Mouse (Mus musculus): ENCODE measurements at regions not wholly inside any gene's neighbourhood (a gene's known extent, or its start where the extent isn't known, plus 50 kb on each side); places are given as distances from the start of the nearest gene placed in this dataset.

DNA sequence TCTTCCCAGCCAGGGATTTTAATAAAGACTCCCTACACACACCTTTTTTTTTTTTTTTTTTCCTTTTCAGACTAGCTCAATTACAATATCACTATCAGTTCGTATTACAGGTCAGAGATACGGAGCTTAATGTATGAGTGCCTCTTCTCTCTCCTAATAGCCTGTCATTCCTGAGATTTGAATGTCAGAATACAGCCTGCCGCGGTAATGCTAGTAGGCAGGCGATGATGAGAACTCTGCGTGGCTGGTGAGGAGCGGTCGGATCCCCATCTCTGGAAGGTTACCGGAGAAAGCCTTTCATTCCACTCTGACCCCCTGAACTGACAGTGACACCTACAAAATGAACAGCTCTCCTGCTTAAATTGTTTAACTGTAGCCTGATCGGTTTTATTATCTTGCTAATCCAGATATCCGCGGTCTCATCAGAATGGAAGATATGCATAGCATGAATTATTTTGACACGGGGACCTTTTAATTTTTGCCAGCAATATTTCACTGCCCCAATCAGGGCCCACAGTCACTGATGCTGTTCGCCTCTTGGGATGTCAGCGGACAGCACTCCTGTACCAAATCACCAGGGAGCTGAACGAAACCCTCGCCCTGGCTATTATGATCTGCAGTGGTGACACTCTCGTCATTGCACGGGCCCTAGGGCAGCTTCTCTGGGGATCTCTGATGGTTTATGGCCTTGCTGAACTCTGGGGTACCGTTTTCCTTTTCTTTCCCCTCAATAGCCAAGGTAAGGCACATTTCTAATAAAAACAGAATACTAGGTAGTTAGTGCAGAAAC is 690.9 kb downstream of the 1700064H15Rik start:
- H3K4me1 ChIP-seq = no peaks in the 10 kb centered on the region

DNA sequence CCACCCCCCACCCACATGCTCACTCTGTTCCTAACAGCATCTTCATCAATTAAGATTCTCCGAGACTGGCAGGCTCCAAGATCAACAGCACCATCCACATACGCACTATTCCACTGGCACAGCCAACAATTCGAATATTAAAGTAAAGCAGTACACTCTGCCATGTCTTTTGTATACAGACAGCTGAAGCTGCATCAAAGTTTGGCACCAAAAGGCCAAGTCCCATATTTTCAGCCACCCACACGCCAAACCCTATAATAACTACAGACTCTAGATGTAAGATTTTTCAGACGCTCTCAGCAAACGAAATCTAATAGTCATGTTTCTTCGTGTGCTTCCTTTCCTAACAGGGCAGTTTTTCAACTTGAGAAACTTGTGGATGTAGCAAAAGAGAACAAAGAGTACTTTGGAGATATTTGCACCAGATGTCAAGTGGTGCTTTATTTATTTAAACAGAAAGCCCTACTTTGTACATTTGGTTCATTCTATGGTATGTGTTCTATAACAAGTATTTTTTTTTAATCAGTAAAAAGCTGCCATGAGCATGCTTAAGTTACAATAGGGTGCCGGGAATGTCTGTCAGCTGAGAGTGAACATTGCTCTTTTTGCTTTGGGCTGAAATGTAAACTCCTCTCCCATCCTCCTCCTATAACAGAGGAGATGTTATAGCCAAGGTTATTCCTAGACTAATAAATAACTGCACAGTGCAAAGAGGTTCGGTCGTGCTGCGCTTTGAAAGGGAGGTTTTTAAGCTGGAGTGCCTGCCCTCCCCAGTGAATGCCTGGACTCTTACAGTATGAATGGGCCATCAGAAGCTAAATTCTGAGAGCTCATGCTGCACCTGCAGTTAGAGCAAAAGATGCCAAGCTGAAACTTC is 686.9 kb downstream of the 1700064H15Rik start:
- TF ChIP-seq FLI1 (IDR thresholded peaks at IDR 0.05; ENCODE audit: low read length) (no peak), GATA1 (IDR thresholded peaks at IDR 0.05; ENCODE audit: borderline replicate concordance, low read length) (no peak)

More for the DNA sequence above, 690.9 kb downstream of the 1700064H15Rik start:
- TF ChIP-seq FLI1 (IDR thresholded peaks at IDR 0.05; ENCODE audit: low read length) (no peak), GATA1 (IDR thresholded peaks at IDR 0.05; ENCODE audit: borderline replicate concordance, low read length) (no peak)
- H3K9me3 ChIP-seq = peaks cover 10% of the 10 kb centered on the region; the same call in 1 of the 2 replicates
- H3K4me3 ChIP-seq (replicated peaks) = no peak overlapping the region
- H3K27me3 ChIP-seq (replicated peaks) = no peaks in the 10 kb centered on the region
- H3K36me3 ChIP-seq (replicated peaks; ENCODE audit: low read length) = no peaks in the 10 kb centered on the region

GRCm38 (mm10) chr3:18960341-18960740 is 668.1 kb downstream of the 1700064H15Rik start:
- H3K36me3 ChIP-seq (replicated peaks; ENCODE audit: low read length) = no peaks in the 10 kb centered on the region
- TF ChIP-seq GATA1 (IDR thresholded peaks at IDR 0.05; ENCODE audit: borderline replicate concordance, low read length) = no peak
- TF ChIP-seq FLI1 (IDR thresholded peaks at IDR 0.05; ENCODE audit: low read length) = no peak
- H3K9me3 ChIP-seq = no peaks in the 10 kb centered on the region
- H3K4me1 ChIP-seq = no peaks in the 10 kb centered on the region
- H3K27me3 ChIP-seq (replicated peaks) = no peaks in the 10 kb centered on the region
- no peak overlapping the region for H3K4me3 ChIP-seq (replicated peaks)

More for the DNA sequence above, 686.9 kb downstream of the 1700064H15Rik start:
- H3K27me3 ChIP-seq (replicated peaks) = no peaks in the 10 kb centered on the region
- peaks cover 5% of the 10 kb centered on the region; the same call in 1 of the 2 replicates for H3K9me3 ChIP-seq
- no peak overlapping the region for H3K4me3 ChIP-seq (replicated peaks)
- no peaks in the 10 kb centered on the region for H3K4me1 ChIP-seq
- H3K36me3 ChIP-seq (replicated peaks; ENCODE audit: low read length) = no peaks in the 10 kb centered on the region

DNA sequence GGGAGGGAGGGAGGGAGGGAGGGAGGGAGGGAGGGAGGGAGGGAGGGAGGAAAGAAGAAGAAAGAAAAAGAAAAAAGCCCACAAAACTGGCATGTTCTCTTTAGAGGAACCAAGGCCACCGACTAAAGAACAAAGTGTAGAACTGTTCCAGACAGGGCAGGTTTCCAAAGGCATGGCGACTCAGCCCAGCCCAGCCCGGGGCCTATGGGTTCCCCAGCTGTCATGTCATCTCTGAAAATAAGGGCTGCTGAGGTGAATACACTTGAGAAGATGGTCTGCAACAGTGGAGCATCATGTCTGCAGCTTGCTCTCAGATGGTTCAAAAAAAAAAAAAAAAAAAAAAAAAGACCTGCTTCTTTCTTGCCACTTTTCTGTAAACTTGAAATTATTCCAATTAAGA is 639.8 kb downstream of the 1700064H15Rik start:
- no peaks in the 10 kb centered on the region for H3K4me1 ChIP-seq

GRCm38 (mm10) chr3:18989577-18990240 is 638.8 kb downstream of the 1700064H15Rik start:
- no peak overlapping the region for H3K4me3 ChIP-seq (replicated peaks)
- H3K27me3 ChIP-seq (replicated peaks) = no peaks in the 10 kb centered on the region
- H3K9me3 ChIP-seq = peaks cover 3% of the 10 kb centered on the region; the same call in 1 of the 2 replicates
- H3K36me3 ChIP-seq (replicated peaks; ENCODE audit: low read length) = no peaks in the 10 kb centered on the region
- TF ChIP-seq FLI1 (IDR thresholded peaks at IDR 0.05; ENCODE audit: low read length) (no peak), GATA1 (IDR thresholded peaks at IDR 0.05; ENCODE audit: borderline replicate concordance, low read length) (no peak)
- H3K4me1 ChIP-seq = no peaks in the 10 kb centered on the region

More for the DNA sequence above, 639.8 kb downstream of the 1700064H15Rik start:
- TF ChIP-seq GATA1 (IDR thresholded peaks at IDR 0.05; ENCODE audit: borderline replicate concordance, low read length) = no peak
- no peak for TF ChIP-seq FLI1 (IDR thresholded peaks at IDR 0.05; ENCODE audit: low read length)
- H3K4me3 ChIP-seq (replicated peaks) = no peak overlapping the region
- no peaks in the 10 kb centered on the region for H3K36me3 ChIP-seq (replicated peaks; ENCODE audit: low read length)
- peaks cover 3% of the 10 kb centered on the region; the same call in 1 of the 2 replicates for H3K9me3 ChIP-seq
- no peaks in the 10 kb centered on the region for H3K27me3 ChIP-seq (replicated peaks)

DNA sequence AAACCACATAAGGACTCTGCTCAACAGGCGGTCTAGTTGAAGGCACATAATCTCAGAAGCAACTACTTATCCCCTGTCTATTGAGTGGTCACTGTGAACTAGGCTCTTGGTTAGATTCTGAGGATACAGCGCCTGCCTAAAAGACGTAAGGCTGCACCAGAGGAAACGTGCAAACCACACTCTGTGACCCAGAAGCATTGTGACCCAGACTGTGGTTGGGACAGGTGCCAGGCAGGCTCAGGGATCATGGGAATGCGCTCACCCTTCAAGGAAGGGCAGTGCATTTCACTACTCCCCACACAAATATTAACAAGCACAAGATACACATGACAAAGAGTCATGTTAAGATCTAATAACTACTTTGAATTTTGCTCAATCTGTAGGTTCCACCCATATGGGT is 628.3 kb downstream of the 1700064H15Rik start:
- TF ChIP-seq GATA1 (IDR thresholded peaks at IDR 0.05; ENCODE audit: borderline replicate concordance, low read length) (no peak), FLI1 (IDR thresholded peaks at IDR 0.05; ENCODE audit: low read length) (no peak)
- Histone ChIP-seq H3K4me1 (no peaks in the 10 kb centered on the region), H3K9me3 (peaks cover 3% of the 10 kb centered on the region; the same call in 1 of the 2 replicates), H3K36me3 (replicated peaks; ENCODE audit: low read length) (no peaks in the 10 kb centered on the region), H3K27me3 (replicated peaks) (no peaks in the 10 kb centered on the region), H3K4me3 (replicated peaks) (no peak overlapping the region)

- no peak overlapping the region for H3K4me3 ChIP-seq (replicated peaks)
- H3K9me3 ChIP-seq = peaks cover 3% of the 10 kb centered on the region; the same call in 1 of the 2 replicates
- TF ChIP-seq GATA1 (IDR thresholded peaks at IDR 0.05; ENCODE audit: borderline replicate concordance, low read length) (no peak), FLI1 (IDR thresholded peaks at IDR 0.05; ENCODE audit: low read length) (no peak)
- no peaks in the 10 kb centered on the region for H3K36me3 ChIP-seq (replicated peaks; ENCODE audit: low read length)
- no peaks in the 10 kb centered on the region for H3K27me3 ChIP-seq (replicated peaks)
- no peaks in the 10 kb centered on the region for H3K4me1 ChIP-seq
Measured at GRCm38 (mm10) chr3:19002056-19002455, 626.4 kb downstream of the 1700064H15Rik start.

DNA sequence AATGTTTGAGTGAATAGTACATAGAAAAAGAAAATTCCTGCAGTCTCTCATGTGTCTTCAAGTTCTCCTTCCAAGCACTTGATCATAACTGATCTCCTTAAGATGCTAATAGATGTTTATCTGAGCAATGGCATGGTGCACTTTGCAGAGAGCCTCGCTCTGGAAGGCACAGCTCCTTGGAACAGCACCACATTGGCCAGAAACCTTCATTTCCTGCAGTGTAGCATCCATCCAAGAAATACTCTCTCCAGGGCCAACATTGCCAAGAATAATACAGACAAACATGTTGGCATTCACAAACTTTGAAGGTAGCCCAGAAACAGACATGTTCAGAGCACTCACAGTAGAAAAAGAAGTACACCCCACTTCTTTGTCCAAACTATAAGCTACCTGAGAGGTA is 623.7 kb downstream of the 1700064H15Rik start:
- no peak overlapping the region for H3K4me3 ChIP-seq (replicated peaks)
- no peaks in the 10 kb centered on the region for H3K4me1 ChIP-seq
- no peaks in the 10 kb centered on the region for H3K36me3 ChIP-seq (replicated peaks; ENCODE audit: low read length)
- no peaks in the 10 kb centered on the region for H3K27me3 ChIP-seq (replicated peaks)
- H3K9me3 ChIP-seq = no peaks in the 10 kb centered on the region
- no peak for TF ChIP-seq FLI1 (IDR thresholded peaks at IDR 0.05; ENCODE audit: low read length)
- TF ChIP-seq GATA1 (IDR thresholded peaks at IDR 0.05; ENCODE audit: borderline replicate concordance, low read length) = no peak

DNA sequence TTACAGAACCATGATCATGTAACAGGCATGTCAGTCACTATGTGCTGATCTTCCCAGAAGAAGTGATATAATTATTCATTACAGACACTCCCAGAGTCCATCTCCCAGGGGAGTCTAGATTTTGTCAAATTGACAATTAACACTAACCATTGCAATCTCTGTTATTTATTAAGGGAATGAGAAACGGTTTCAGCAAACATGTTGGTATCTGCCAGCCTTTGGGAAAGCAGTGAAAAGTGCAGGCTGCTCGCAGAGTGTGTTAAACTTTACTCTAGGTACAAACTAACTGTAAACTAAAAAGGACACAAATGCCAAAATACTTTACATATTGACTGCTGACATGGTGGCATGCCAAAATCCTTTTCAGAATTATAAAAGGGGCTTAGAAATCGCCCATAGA is 583.9 kb downstream of the 1700064H15Rik start:
- no peaks in the 10 kb centered on the region for H3K27me3 ChIP-seq (replicated peaks)
- TF ChIP-seq FLI1 (IDR thresholded peaks at IDR 0.05; ENCODE audit: low read length) (no peak), GATA1 (IDR thresholded peaks at IDR 0.05; ENCODE audit: borderline replicate concordance, low read length) (no peak)

More for the DNA sequence above, 583.9 kb downstream of the 1700064H15Rik start:
- no peaks in the 10 kb centered on the region for H3K9me3 ChIP-seq
- H3K36me3 ChIP-seq (replicated peaks; ENCODE audit: low read length) = no peaks in the 10 kb centered on the region
- no peaks in the 10 kb centered on the region for H3K4me1 ChIP-seq
- H3K4me3 ChIP-seq (replicated peaks) = no peak overlapping the region
